Mouse (Mus musculus) adipose tissue, adult 10 weeks (tissue): Measurements from ENCODE around the gene Hcn1. TPM values are rescaled to one million over a fixed set of nuclear protein-coding genes. Genes with fewer than 3 reads are reported as not detected.

Experiments
- polyA plus RNA-seq: library from polyadenylated mRNA; stranded (reverse); fragments of 350-450 nt; fragmentation: Illumina TruSeq; extraction: RNeasy Lipid Tissue Mini Kit (QIAGEN cat#74804); gene quantifications from one replicate; pipeline ENCODE4 v1.2.3, GENCODE M21; 2014; ENCODE audit warnings: low read depth, low replicate concordance

Hcn1 gene
- not detected for polyA plus RNA-seq

GRCm38 (mm10) chr13:117602181-117602580 lies at the start of gene Hcn1:
TSS of gene Hcn1 (plus strand) at chr13:117602320.

